Mouse (Mus musculus) embryonic facial prominence, embryonic 12.5 days (tissue): ENCODE measurements around the gene Arpp21. TPM values are rescaled to one million over a fixed set of nuclear protein-coding genes. Genes with fewer than 3 reads are reported as not detected.

Experiments used
- ATAC-seq: fragments of 200-750 bp; cut with Nextera tagmentation; 2 replicates; pipeline ENCODE4 v1.8.0; 2017; ENCODE audit not compliant: insufficient number of reproducible peaks, insufficient read depth, low FRiP score, low TSS enrichment
- H3K27ac ChIP-seq: fragments of 300-500 bp; sonication (generic); 2 replicates; pipeline ENCODE4 v1.5.1; 2016; ENCODE audit warnings: mild to moderate bottlenecking
- H3K27me3 ChIP-seq: fragments of 300-500 bp; sonication (generic); 2 replicates; pipeline ENCODE4 v1.6.1; 2016; ENCODE audit warnings: mild to moderate bottlenecking, moderate library complexity
- H3K36me3 ChIP-seq: fragments of 300-500 bp; sonication (generic); 2 replicates; pipeline ENCODE4 v1.6.1; 2016; ENCODE audit warnings: mild to moderate bottlenecking
- H3K4me1 ChIP-seq: fragments of 300-500 bp; sonication (generic); 2 replicates; pipeline ENCODE4 v1.6.1; 2016
- H3K4me2 ChIP-seq: fragments of 300-500 bp; sonication (generic); replicated peaks from 2 replicates; pipeline ENCODE4 v1.6.1; 2016; ENCODE audit warnings: mild to moderate bottlenecking, moderate library complexity
- H3K4me3 ChIP-seq: fragments of 300-500 bp; sonication (generic); 2 replicates; pipeline ENCODE4 v1.5.1; 2016; ENCODE audit warnings: mild to moderate bottlenecking
- H3K9ac ChIP-seq: fragments of 300-500 bp; sonication (generic); 2 replicates; pipeline ENCODE4 v1.6.1; 2016; ENCODE audit warnings: mild to moderate bottlenecking, moderate library complexity
- H3K9me3 ChIP-seq: fragments of 300-500 bp; sonication (generic); 2 replicates; pipeline ENCODE4 v1.6.1; 2016; ENCODE audit warnings: mild to moderate bottlenecking, moderate library complexity
- WGBS: fragments of 180-500 bp; shearing (Covaris S2); methylation state at CpG from one replicate; pipeline ENCODE4 v1.1.7; 2016; 5-methylcytosine and 5-hydroxymethylcytosine counted together
- polyA plus RNA-seq: library from polyadenylated mRNA; unstranded; fragments of >200 nt; fragmentation: Nextera tagmentation; extraction: Ambion mirVana; gene quantifications from 2 replicates; pipeline ENCODE4 v1.2.1, GENCODE M21; 2016

The Arpp21 gene
- polyA plus RNA-seq, 1 experiment from 2014 or later = 9.8 TPM

GRCm38 (mm10) chr9:112095198-112095597, 140.5 kb downstream of the Arpp21 start:
- Histone ChIP-seq H3K36me3 (no peaks in the 10 kb centered on the region), H3K4me3 (no peak overlapping the region), H3K27me3 (no peaks in the 10 kb centered on the region), H3K27ac (no peak overlapping the region), H3K4me2 (no peak overlapping the region), H3K4me1 (no peaks in the 10 kb centered on the region), H3K9ac (no peak overlapping the region), H3K9me3 (no peaks in the 10 kb centered on the region)
- 81% methylated on average over 2 of the region's 2 CpGs for WGBS
- ATAC-seq = no peak

- no peak for ATAC-seq
- Histone ChIP-seq H3K27ac (no peak overlapping the region), H3K4me1 (no peaks in the 10 kb centered on the region), H3K9ac (no peak overlapping the region), H3K4me2 (no peak overlapping the region), H3K36me3 (no peaks in the 10 kb centered on the region), H3K27me3 (no peaks in the 10 kb centered on the region), H3K4me3 (no peak overlapping the region), H3K9me3 (no peaks in the 10 kb centered on the region)
- 94% methylated on average over 2 of the region's 2 CpGs for WGBS
Observed at GRCm38 (mm10) chr9:112078903-112079302, 156.8 kb downstream of the Arpp21 start.

GRCm38 (mm10) chr9:112078453-112078852, 157.3 kb downstream of the Arpp21 start:
- no peaks in the 10 kb centered on the region for H3K27me3 ChIP-seq
- no peaks in the 10 kb centered on the region for H3K36me3 ChIP-seq
- no peaks in the 10 kb centered on the region for H3K4me1 ChIP-seq
- no peak overlapping the region for H3K4me3 ChIP-seq
- no peak overlapping the region for H3K4me2 ChIP-seq
- no peak for ATAC-seq
- no peak overlapping the region for H3K27ac ChIP-seq
- H3K9me3 ChIP-seq = no peaks in the 10 kb centered on the region
- WGBS = 65% methylated on average over 4 of the region's 4 CpGs
- H3K9ac ChIP-seq = no peak overlapping the region

GRCm38 (mm10) chr9:112075273-112075672, 160.5 kb downstream of the Arpp21 start:
- Histone ChIP-seq H3K4me3 (no peak overlapping the region), H3K9ac (no peak overlapping the region), H3K27ac (no peak overlapping the region), H3K36me3 (no peaks in the 10 kb centered on the region), H3K4me1 (no peaks in the 10 kb centered on the region), H3K4me2 (no peak overlapping the region), H3K9me3 (no peaks in the 10 kb centered on the region), H3K27me3 (no peaks in the 10 kb centered on the region)
- no peak for ATAC-seq
- WGBS = 52% methylated on average over 5 of the region's 5 CpGs

GRCm38 (mm10) chr9:112074872-112075271, 160.9 kb downstream of the Arpp21 start:
- no peaks in the 10 kb centered on the region for H3K4me1 ChIP-seq
- H3K36me3 ChIP-seq = no peaks in the 10 kb centered on the region
- no peak overlapping the region for H3K4me3 ChIP-seq
- WGBS = 32% methylated on average over 5 of the region's 5 CpGs
- no peak overlapping the region for H3K4me2 ChIP-seq
- no peak overlapping the region for H3K27ac ChIP-seq
- no peaks in the 10 kb centered on the region for H3K27me3 ChIP-seq
- no peaks in the 10 kb centered on the region for H3K9me3 ChIP-seq
- H3K9ac ChIP-seq = no peak overlapping the region
- ATAC-seq = no peak

GRCm38 (mm10) chr9:112071368-112071767, 164.4 kb downstream of the Arpp21 start:
- H3K4me2 ChIP-seq = no peak overlapping the region
- H3K9ac ChIP-seq = no peak overlapping the region
- no peak for ATAC-seq
- 26% methylated on average over 3 of the region's 3 CpGs for WGBS
- no peak overlapping the region for H3K27ac ChIP-seq
- H3K4me3 ChIP-seq = no peak overlapping the region
- no peaks in the 10 kb centered on the region for H3K27me3 ChIP-seq
- no peaks in the 10 kb centered on the region for H3K36me3 ChIP-seq
- no peaks in the 10 kb centered on the region for H3K4me1 ChIP-seq
- H3K9me3 ChIP-seq = no peaks in the 10 kb centered on the region

- 33% methylated on average over 5 of the region's 5 CpGs for WGBS
- Histone ChIP-seq H3K4me1 (no peaks in the 10 kb centered on the region), H3K27ac (no peak overlapping the region), H3K4me3 (no peak overlapping the region), H3K9ac (no peak overlapping the region), H3K9me3 (no peaks in the 10 kb centered on the region), H3K4me2 (no peak overlapping the region), H3K27me3 (no peaks in the 10 kb centered on the region), H3K36me3 (no peaks in the 10 kb centered on the region)
- no peak for ATAC-seq
Observed at GRCm38 (mm10) chr9:112070961-112071360, 164.8 kb downstream of the Arpp21 start.

GRCm38 (mm10) chr9:112068250-112068649, 167.5 kb downstream of the Arpp21 start:
- Histone ChIP-seq H3K9ac (no peak overlapping the region), H3K27ac (no peak overlapping the region), H3K9me3 (no peaks in the 10 kb centered on the region), H3K36me3 (no peaks in the 10 kb centered on the region), H3K4me2 (no peak overlapping the region), H3K4me3 (no peak overlapping the region), H3K27me3 (no peaks in the 10 kb centered on the region), H3K4me1 (no peaks in the 10 kb centered on the region)
- 83% methylated on average over 5 of the region's 5 CpGs for WGBS
- no peak for ATAC-seq

- Histone ChIP-seq H3K27me3 (0 out of 2 replicates have a peak, but pooled peaks cover 3% of the 10 kb centered on the region), H3K9me3 (no peaks in the 10 kb centered on the region), H3K27ac (no peak overlapping the region), H3K4me1 (no peaks in the 10 kb centered on the region), H3K4me3 (no peak overlapping the region), H3K9ac (no peak overlapping the region), H3K36me3 (no peaks in the 10 kb centered on the region), H3K4me2 (no peak overlapping the region)
- 72% methylated on average over 6 of the region's 6 CpGs for WGBS
- ATAC-seq = no peak
Observed at GRCm38 (mm10) chr9:112060696-112061425, 174.9 kb downstream of the Arpp21 start.

- no peak overlapping the region for H3K9ac ChIP-seq
- H3K27ac ChIP-seq = no peak overlapping the region
- WGBS = 73% methylated on average over 6 of the region's 6 CpGs
Observed at GRCm38 (mm10) chr9:112054807-112055381, 180.8 kb downstream of the Arpp21 start.

GRCm38 (mm10) chr9:112047903-112048467, 187.8 kb downstream of the Arpp21 start:
- Histone ChIP-seq H3K9ac (no peak overlapping the region), H3K36me3 (no peaks in the 10 kb centered on the region), H3K4me3 (no peak overlapping the region), H3K4me1 (no peaks in the 10 kb centered on the region), H3K9me3 (no peaks in the 10 kb centered on the region), H3K27ac (no peak overlapping the region), H3K4me2 (no peak overlapping the region), H3K27me3 (no peaks in the 10 kb centered on the region)
- no peak for ATAC-seq
- 76% methylated on average over 9 of the region's 9 CpGs for WGBS

More at GRCm38 (mm10) chr9:112054807-112055381, 180.8 kb downstream of the Arpp21 start:
- no peaks in the 10 kb centered on the region for H3K36me3 ChIP-seq
- ATAC-seq = no peak
- H3K4me2 ChIP-seq = no peak overlapping the region
- no peak overlapping the region for H3K4me3 ChIP-seq
- H3K4me1 ChIP-seq = no peaks in the 10 kb centered on the region
- H3K9me3 ChIP-seq = no peaks in the 10 kb centered on the region
- H3K27me3 ChIP-seq = no peaks in the 10 kb centered on the region

GRCm38 (mm10) chr9:112040566-112040965, 195.2 kb downstream of the Arpp21 start:
- H3K9me3 ChIP-seq = no peaks in the 10 kb centered on the region
- ATAC-seq = no peak
- no peak overlapping the region for H3K27ac ChIP-seq
- peaks cover 4% of the 10 kb centered on the region; the same call in 1 of the 2 replicates for H3K4me1 ChIP-seq
- no peaks in the 10 kb centered on the region for H3K27me3 ChIP-seq
- no peaks in the 10 kb centered on the region for H3K36me3 ChIP-seq
- H3K9ac ChIP-seq = no peak overlapping the region
- H3K4me2 ChIP-seq = no peak overlapping the region
- no peak overlapping the region for H3K4me3 ChIP-seq
- 86% methylated on average over 1 of the region's 1 CpGs for WGBS
